Mouse (Mus musculus) lung, postnatal 0 days (tissue): ENCODE measurements around the gene Kcnj3. TPM values are rescaled to one million over a fixed set of nuclear protein-coding genes. Genes with fewer than 3 reads are reported as not detected.

Experiments used
- ATAC-seq: fragments of 200-750 bp; cut with Nextera tagmentation; 2 replicates; pipeline ENCODE4 v1.8.0; 2017; ENCODE audit warnings: moderate library complexity
- DNase-seq: peaks from one replicate; pipeline ENCODE4 v3.0.0-alpha.2; 2016; ENCODE audit warnings: low spot score
- H3K27ac ChIP-seq: fragments of 300-500 bp; sonication (generic); 2 replicates; pipeline ENCODE4 v1.5.1; 2014; ENCODE audit warnings: antibody characterized with exemption, mild to moderate bottlenecking, low read length, mixed read lengths
- H3K27me3 ChIP-seq: fragments of 300-500 bp; sonication (generic); replicated peaks from 2 replicates; pipeline ENCODE4 v1.6.1; 2014; ENCODE audit warnings: low read length, mixed read lengths; ENCODE audit not compliant: insufficient read depth
- H3K36me3 ChIP-seq: fragments of 300-500 bp; sonication (generic); 2 replicates; pipeline ENCODE4 v1.6.1; 2014; ENCODE audit warnings: low read length, mixed read lengths; ENCODE audit not compliant: insufficient read depth
- H3K4me1 ChIP-seq: fragments of 300-500 bp; sonication (generic); 2 replicates; pipeline ENCODE4 v1.6.1; 2014; ENCODE audit warnings: antibody characterized with exemption, low read depth, low read length, mixed read lengths; ENCODE audit not compliant: insufficient read depth
- H3K4me2 ChIP-seq: fragments of 300-500 bp; sonication (generic); replicated peaks from 2 replicates; pipeline ENCODE4 v1.6.1; 2014; ENCODE audit warnings: low read depth, mild to moderate bottlenecking, low read length, moderate library complexity, mixed read lengths
- H3K4me3 ChIP-seq: fragments of 300-500 bp; sonication (generic); 2 replicates; pipeline ENCODE4 v1.5.1; 2014; ENCODE audit warnings: low read depth, low read length
- H3K9ac ChIP-seq: fragments of 300-500 bp; sonication (generic); replicated peaks from 2 replicates; pipeline ENCODE4 v1.6.1; 2014; ENCODE audit warnings: low read depth, mild to moderate bottlenecking
- H3K9me3 ChIP-seq: fragments of 300-500 bp; sonication (generic); 2 replicates; pipeline ENCODE4 v1.6.1; 2016; ENCODE audit warnings: low read length, mixed read lengths
- CTCF ChIP-seq: IDR thresholded peaks from 2 replicates; pipeline ENCODE4 v1.5.1; 2016; ENCODE audit warnings: antibody characterized with exemption, mild to moderate bottlenecking
- EP300 ChIP-seq: IDR thresholded peaks from 2 replicates; pipeline ENCODE4 v1.6.1; 2016; ENCODE audit warnings: antibody characterized with exemption, mild to moderate bottlenecking, control low read depth
- WGBS: fragments of 180-500 bp; shearing (Covaris S2); extraction: QIAGEN DNeasy Blood & Tissue Kit; methylation state at CpG from one replicate; pipeline ENCODE4 v1.1.7; 2014; 5-methylcytosine and 5-hydroxymethylcytosine counted together
- polyA plus RNA-seq: library from polyadenylated mRNA; unstranded; fragments of >200 nt; fragmentation: Nextera tagmentation; extraction: Ambion mirVana; gene quantifications from 2 replicates; pipeline ENCODE4 v1.2.1, GENCODE M21; 2015

The Kcnj3 gene
- polyA plus RNA-seq, 1 experiment from 2014 or later = 0.11 TPM

GRCm38 (mm10) chr2:55547612-55548011, 111.8 kb downstream of the Kcnj3 start:
- H3K4me3 ChIP-seq = no peak overlapping the region
- DNase-seq = no peak
- no peak overlapping the region for H3K4me2 ChIP-seq
- H3K4me1 ChIP-seq = no peaks in the 10 kb centered on the region
- no peak overlapping the region for H3K9ac ChIP-seq
- no peaks in the 10 kb centered on the region for H3K27me3 ChIP-seq
- no peak for ATAC-seq
- H3K27ac ChIP-seq = no peak overlapping the region
- TF ChIP-seq EP300 (no peak), CTCF (no peak)
- no peaks in the 10 kb centered on the region for H3K36me3 ChIP-seq
- H3K9me3 ChIP-seq = no peaks in the 10 kb centered on the region

GRCm38 (mm10) chr2:55558368-55558985, 122.7 kb downstream of the Kcnj3 start:
- no peaks in the 10 kb centered on the region for H3K9me3 ChIP-seq
- H3K4me1 ChIP-seq = no peaks in the 10 kb centered on the region
- no peak overlapping the region for H3K9ac ChIP-seq
- no peaks in the 10 kb centered on the region for H3K36me3 ChIP-seq
- no peaks in the 10 kb centered on the region for H3K27me3 ChIP-seq
- no peak overlapping the region for H3K4me3 ChIP-seq
- no peak for TF ChIP-seq CTCF
- no peak for TF ChIP-seq EP300
- DNase-seq = no peak
- no peak for ATAC-seq
- no peak overlapping the region for H3K27ac ChIP-seq
- H3K4me2 ChIP-seq = no peak overlapping the region
- 65% methylated on average over 4 of the region's 4 CpGs for WGBS

- no peak overlapping the region for H3K4me2 ChIP-seq
- H3K9me3 ChIP-seq = no peaks in the 10 kb centered on the region
- ATAC-seq (no peak), DNase-seq (no peak)
- no peaks in the 10 kb centered on the region for H3K27me3 ChIP-seq
- TF ChIP-seq CTCF (no peak), EP300 (no peak)
- no peak overlapping the region for H3K27ac ChIP-seq
- H3K9ac ChIP-seq = no peak overlapping the region
- H3K4me3 ChIP-seq = no peak overlapping the region
- WGBS = 61% methylated on average over 7 of the region's 7 CpGs
- H3K4me1 ChIP-seq = no peaks in the 10 kb centered on the region
- no peaks in the 10 kb centered on the region for H3K36me3 ChIP-seq
These were observed 133.5 kb downstream of the Kcnj3 start for GRCm38 (mm10) chr2:55569291-55569690.

GRCm38 (mm10) chr2:55571425-55571824, 135.7 kb downstream of the Kcnj3 start:
- H3K27ac ChIP-seq = no peak overlapping the region
- H3K36me3 ChIP-seq = no peaks in the 10 kb centered on the region
- no peak overlapping the region for H3K4me2 ChIP-seq
- no peaks in the 10 kb centered on the region for H3K27me3 ChIP-seq
- WGBS = 43% methylated on average over 3 of the region's 3 CpGs
- no peak overlapping the region for H3K9ac ChIP-seq
- DNase-seq (no peak), ATAC-seq (no peak)
- H3K4me3 ChIP-seq = no peak overlapping the region
- no peak for TF ChIP-seq CTCF
- no peak for TF ChIP-seq EP300
- no peaks in the 10 kb centered on the region for H3K9me3 ChIP-seq
- H3K4me1 ChIP-seq = no peaks in the 10 kb centered on the region

GRCm38 (mm10) chr2:55580286-55580685, 144.5 kb downstream of the Kcnj3 start:
- TF ChIP-seq CTCF = no peak
- no peak overlapping the region for H3K27ac ChIP-seq
- no peak overlapping the region for H3K4me3 ChIP-seq
- no peaks in the 10 kb centered on the region for H3K9me3 ChIP-seq
- no peaks in the 10 kb centered on the region for H3K27me3 ChIP-seq
- DNase-seq = no peak
- H3K9ac ChIP-seq = no peak overlapping the region
- no peaks in the 10 kb centered on the region for H3K4me1 ChIP-seq
- 44% methylated on average over 2 of the region's 2 CpGs for WGBS
- no peak for ATAC-seq
- H3K4me2 ChIP-seq = no peak overlapping the region
- H3K36me3 ChIP-seq = no peaks in the 10 kb centered on the region

GRCm38 (mm10) chr2:55591226-55591988, 155.6 kb downstream of the Kcnj3 start:
- no peak for TF ChIP-seq CTCF

More at GRCm38 (mm10) chr2:55591226-55591988, 155.6 kb downstream of the Kcnj3 start:
- H3K27me3 ChIP-seq = no peaks in the 10 kb centered on the region
- H3K9ac ChIP-seq = no peak overlapping the region
- H3K4me3 ChIP-seq = no peak overlapping the region
- DNase-seq = no peak
- no peak for ATAC-seq
- no peak overlapping the region for H3K4me2 ChIP-seq
- no peaks in the 10 kb centered on the region for H3K9me3 ChIP-seq
- H3K27ac ChIP-seq = no peak overlapping the region
- WGBS = 53% methylated on average over 3 of the region's 3 CpGs
- no peaks in the 10 kb centered on the region for H3K36me3 ChIP-seq
- H3K4me1 ChIP-seq = no peaks in the 10 kb centered on the region
